Mouse (Mus musculus): Measurements from ENCODE around the gene Ttll11.

Gene Ttll11

GRCm38 (mm10) chr2:35723267-35723666, 256.4 kb downstream of the Ttll11 start:
- no peak for DNase-seq (ENCODE audit: low spot score)

- DNase-seq (ENCODE audit: low spot score), result no peak
Measured at GRCm38 (mm10) chr2:35722821-35723220, 256.9 kb downstream of the Ttll11 start.

- no peak for DNase-seq (ENCODE audit: low spot score)
Measured at GRCm38 (mm10) chr2:35720956-35721355, 258.8 kb downstream of the Ttll11 start.

- DNase-seq (ENCODE audit: low spot score), result no peak
Measured at GRCm38 (mm10) chr2:35720550-35720949, 259.2 kb downstream of the Ttll11 start.

GRCm38 (mm10) chr2:35720104-35720503, 259.6 kb downstream of the Ttll11 start:
- no peak for DNase-seq (ENCODE audit: low spot score)

GRCm38 (mm10) chr2:35719230-35720005, 260.3 kb downstream of the Ttll11 start:
- DNase-seq (ENCODE audit: low spot score), result no peak

- DNase-seq (ENCODE audit: low spot score), result no peak
Measured at GRCm38 (mm10) chr2:35718662-35719061, 261.1 kb downstream of the Ttll11 start.

GRCm38 (mm10) chr2:35718003-35718500, 261.7 kb downstream of the Ttll11 start:
- DNase-seq (ENCODE audit: low spot score), result no peak

- no peak for DNase-seq (ENCODE audit: low spot score)
Measured at GRCm38 (mm10) chr2:35716175-35716574, 263.5 kb downstream of the Ttll11 start.

- no peak for DNase-seq (ENCODE audit: low spot score)
Measured at GRCm38 (mm10) chr2:35715485-35715884, 264.2 kb downstream of the Ttll11 start.

- no peak for DNase-seq (ENCODE audit: low spot score)
Measured at GRCm38 (mm10) chr2:35714742-35715167, 265.0 kb downstream of the Ttll11 start.

GRCm38 (mm10) chr2:35713460-35713859, 266.3 kb downstream of the Ttll11 start:
- no peak for DNase-seq (ENCODE audit: low spot score)

GRCm38 (mm10) chr2:35712611-35713010, 267.1 kb downstream of the Ttll11 start:
- no peak for DNase-seq (ENCODE audit: low spot score)

GRCm38 (mm10) chr2:35703241-35703640, 276.5 kb downstream of the Ttll11 start:
- no peak for DNase-seq (ENCODE audit: low spot score)

GRCm38 (mm10) chr2:35702608-35703007, 277.1 kb downstream of the Ttll11 start:
- DNase-seq (ENCODE audit: low spot score), result no peak

- no peak for DNase-seq (ENCODE audit: low spot score)
Measured at GRCm38 (mm10) chr2:35702001-35702400, 277.7 kb downstream of the Ttll11 start.
